Mouse (Mus musculus): ENCODE data around the gene Uts2.

DNA sequence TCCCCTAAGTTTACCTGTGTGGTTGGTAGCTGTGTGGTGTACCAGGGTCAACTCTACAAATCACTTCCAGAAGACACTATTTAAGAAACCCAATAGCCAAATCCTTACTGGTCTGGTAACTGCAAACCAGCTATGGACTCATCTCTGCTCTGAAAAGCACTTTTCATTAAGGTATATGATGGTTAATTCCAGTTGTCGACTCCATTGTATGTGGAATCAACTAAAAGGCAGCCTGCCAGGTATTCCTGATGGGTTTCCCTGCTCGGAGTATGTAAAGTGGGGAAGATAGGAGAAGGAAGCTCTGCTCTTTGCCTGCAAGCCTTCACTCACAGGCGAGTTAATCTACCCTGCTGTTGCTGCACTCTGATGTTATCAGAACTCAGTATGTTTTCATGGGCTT lies 49.6 kb downstream of the Uts2 start:
- TF ChIP-seq GABPA (IDR thresholded peaks at IDR 0.05; ENCODE audit: insufficient replicate concordance, low read depth, low read length) (no peak), CTCF (conservative IDR thresholded peaks at IDR 0.05 in 1 of 2, IDR thresholded peaks at IDR 0.05 in 1 of 2; ENCODE audit: low read depth in 2 of 2, low read length in 2 of 2) (no peak), EP300 (IDR thresholded peaks at IDR 0.05; ENCODE audit: low read length) (no peak), SIN3A (IDR thresholded peaks at IDR 0.05; ENCODE audit: low read length) (no peak)

All from CH12.LX (cell line).